Mouse (Mus musculus): ENCODE data around the gene Cnnm2. TPM values are rescaled to one million over a fixed set of nuclear protein-coding genes. Genes with fewer than 3 reads are reported as not detected.

Cnnm2 gene
- total RNA-seq, 2 experiments from 2014 or later = 2.4 to 6.9 TPM

DNA sequence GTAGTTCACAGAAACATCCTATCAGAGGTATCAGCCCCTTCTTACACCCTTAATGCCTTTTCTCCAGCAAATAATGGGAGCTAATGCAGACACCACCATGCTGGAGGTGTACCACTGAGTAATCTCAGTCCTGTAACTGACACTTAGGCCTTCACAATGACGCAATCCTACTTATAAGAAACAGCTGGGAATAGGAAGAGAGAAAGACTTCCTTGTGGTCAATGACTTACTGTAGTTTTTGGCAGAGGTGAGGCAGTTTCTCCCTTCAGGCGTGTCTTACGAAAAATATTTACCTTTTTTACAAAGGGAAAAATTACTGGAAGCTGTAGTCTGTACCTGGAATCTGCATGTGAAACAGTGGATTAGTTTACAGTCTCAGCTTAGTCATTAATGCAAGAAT, 31.1 kb downstream of the Cnnm2 start:
- ATAC-seq (ENCODE audit: poor library complexity, severe bottlenecking) = 0 out of 2 replicates have a peak, but pooled peaks have one; percentile 30

GRCm38 (mm10) chr19:46794181-46794580, 32.8 kb downstream of the Cnnm2 start:
- no peak for ATAC-seq (ENCODE audit: poor library complexity, severe bottlenecking)

- ATAC-seq (ENCODE audit: poor library complexity, severe bottlenecking) = no peak
Measured at GRCm38 (mm10) chr19:46799903-46800583, 38.6 kb downstream of the Cnnm2 start.

- ATAC-seq (ENCODE audit: poor library complexity, severe bottlenecking) = no peak
Measured at GRCm38 (mm10) chr19:46801492-46801891, 40.1 kb downstream of the Cnnm2 start.

GRCm38 (mm10) chr19:46802306-46802705, 40.9 kb downstream of the Cnnm2 start:
- no peak for ATAC-seq (ENCODE audit: poor library complexity, severe bottlenecking)

- no peak for ATAC-seq (ENCODE audit: poor library complexity, severe bottlenecking)
Measured at GRCm38 (mm10) chr19:46803732-46804131, 42.3 kb downstream of the Cnnm2 start.

DNA sequence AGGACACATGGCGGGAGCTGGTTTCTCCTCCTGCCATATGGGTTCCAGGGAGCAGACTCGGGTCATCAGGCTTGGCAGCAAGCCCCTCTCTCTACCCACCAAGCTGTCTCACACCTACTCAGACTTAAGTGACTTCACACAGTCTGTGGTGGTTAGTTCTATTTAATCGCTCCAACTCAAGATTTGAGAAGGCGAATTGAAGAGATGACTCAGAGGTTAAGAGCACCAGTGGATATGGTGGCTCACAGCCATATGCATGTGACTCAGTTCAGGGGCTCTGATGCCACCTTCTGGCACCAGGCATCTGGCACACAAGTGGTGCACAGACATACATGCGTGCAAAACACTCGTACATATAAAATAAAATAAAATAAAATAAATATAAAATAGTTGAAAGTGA, 43.4 kb downstream of the Cnnm2 start:
- ATAC-seq (ENCODE audit: poor library complexity, severe bottlenecking) = no peak

- ATAC-seq (ENCODE audit: poor library complexity, severe bottlenecking) = no peak
Measured at GRCm38 (mm10) chr19:46805933-46806688, 44.7 kb downstream of the Cnnm2 start.

GRCm38 (mm10) chr19:46808261-46808660, 46.9 kb downstream of the Cnnm2 start:
- ATAC-seq (ENCODE audit: poor library complexity, severe bottlenecking) = no peak

DNA sequence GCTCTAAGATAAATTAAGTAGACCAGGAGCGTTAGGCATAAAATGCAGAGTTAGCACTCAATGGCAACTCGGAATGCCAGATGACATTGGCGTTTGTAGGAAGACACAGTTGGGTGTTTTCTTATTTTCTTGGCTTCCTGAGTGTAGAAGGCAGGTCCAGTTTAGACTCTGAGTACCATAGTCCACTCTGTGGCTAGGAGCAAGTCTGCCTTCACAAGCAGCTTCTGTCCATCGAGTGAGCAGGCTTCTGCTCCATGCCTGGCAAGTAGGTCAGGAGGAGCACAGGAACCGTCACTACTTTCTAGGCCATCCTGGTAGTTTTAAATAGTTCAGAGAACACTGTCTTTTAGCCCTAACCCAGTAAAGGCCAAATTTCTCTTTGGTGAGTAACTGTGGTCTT, 47.6 kb downstream of the Cnnm2 start:
- ATAC-seq (ENCODE audit: poor library complexity, severe bottlenecking) = no peak

DNA sequence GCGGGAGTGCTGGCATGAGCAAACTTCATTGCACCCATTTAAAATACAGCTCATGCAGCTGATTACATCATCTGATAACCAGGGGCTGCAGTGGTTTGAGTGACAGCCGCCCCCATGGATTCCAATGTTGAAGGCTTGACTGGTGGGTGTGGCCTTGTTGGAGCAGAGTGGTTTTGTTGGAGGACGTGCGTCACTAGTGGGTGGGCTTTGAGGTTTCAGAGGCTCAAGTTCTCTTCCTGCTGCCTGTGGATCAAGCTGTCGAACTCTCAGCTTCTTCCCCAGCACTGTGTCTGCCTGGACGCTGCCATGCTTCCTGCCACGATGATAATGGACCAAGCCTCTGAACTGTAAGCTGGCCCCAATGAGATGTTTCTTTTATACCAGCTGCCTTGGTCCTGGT, 57.9 kb downstream of the Cnnm2 start:
- no peak for ATAC-seq (ENCODE audit: poor library complexity, severe bottlenecking)

DNA sequence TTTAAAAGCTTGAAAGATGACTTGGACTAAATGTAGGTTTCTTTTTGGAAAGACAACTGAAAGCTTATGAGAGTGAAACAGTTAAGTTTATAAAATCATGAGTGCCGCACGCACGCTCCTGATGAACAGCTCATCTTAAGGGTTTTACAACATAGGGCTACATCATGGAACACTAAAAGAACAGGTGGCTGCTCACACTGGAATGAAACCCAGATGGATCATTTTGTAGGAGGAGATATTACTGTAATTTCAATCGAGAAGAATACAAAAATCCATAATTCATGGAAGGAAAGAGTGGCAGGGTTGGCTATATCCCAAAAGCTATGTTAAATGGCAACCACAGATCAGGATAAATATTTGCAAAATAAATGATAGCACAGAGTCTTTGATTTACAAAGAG, 61.1 kb downstream of the Cnnm2 start:
- ATAC-seq (ENCODE audit: poor library complexity, severe bottlenecking) = no peak

DNA sequence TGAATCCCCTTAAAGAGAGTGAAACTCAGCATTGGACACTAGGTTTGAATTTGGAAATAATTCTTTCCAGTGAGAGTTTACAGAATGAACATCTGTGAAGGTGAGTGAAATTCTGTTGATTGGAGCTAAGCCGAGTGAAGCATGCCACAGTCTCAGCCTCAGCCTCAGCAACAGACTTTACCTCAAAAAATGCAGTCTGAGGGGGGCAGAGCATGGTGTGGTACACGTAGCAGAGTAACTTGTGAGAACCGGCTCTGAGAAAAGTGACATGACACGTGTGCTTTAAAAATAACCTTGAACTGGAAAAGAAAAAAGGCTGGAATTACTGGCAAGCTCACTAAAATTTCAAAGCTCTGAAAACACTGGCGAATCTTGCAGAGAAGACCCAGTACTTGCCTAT, 62.4 kb downstream of the Cnnm2 start:
- no peak for ATAC-seq (ENCODE audit: poor library complexity, severe bottlenecking)

DNA sequence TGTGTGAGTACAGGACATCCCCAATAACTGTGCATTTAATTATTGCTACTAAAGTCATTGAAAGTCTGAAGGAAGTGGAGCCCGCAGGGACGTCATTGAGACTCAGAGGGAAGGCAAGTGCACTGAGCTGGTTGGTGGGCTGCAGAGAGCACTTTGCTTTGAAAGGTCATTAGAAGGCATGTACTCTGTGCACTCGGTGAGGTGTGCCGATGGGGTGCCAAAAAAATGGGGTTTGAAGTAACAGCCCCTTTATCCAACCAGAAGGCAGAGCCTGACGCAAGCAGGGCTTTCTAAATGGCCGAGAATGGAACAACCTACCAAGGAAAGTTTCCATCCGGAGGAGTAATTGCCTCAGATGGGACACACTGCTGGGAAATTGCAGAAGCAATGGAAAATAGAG, 63.5 kb downstream of the Cnnm2 start:
- ATAC-seq (ENCODE audit: poor library complexity, severe bottlenecking) = no peak

GRCm38 (mm10) chr19:46827654-46828165, 66.3 kb downstream of the Cnnm2 start:
- ATAC-seq (ENCODE audit: poor library complexity, severe bottlenecking) = no peak

GRCm38 (mm10) chr19:46828961-46829360, 67.6 kb downstream of the Cnnm2 start:
- ATAC-seq (ENCODE audit: poor library complexity, severe bottlenecking) = no peak

DNA sequence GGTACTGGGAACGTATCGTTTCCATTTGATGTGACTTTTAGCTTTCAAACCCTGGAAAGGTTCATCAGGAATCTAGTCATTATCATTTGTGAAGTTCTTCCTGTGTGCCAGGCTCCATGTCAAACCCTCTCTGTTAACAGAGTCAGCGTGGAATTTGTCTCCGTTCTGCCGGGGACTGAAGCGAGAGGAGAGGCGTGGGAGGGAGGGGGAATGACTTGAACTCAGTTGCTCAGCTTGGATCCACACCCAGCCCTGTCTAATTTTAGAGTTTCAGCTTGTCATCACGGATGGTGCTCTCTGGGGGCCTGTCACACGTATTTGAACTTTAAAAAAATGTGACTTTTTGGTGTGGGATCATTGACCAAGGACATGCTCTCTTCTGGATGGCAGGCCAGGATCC, 70.0 kb downstream of the Cnnm2 start:
- ATAC-seq (ENCODE audit: poor library complexity, severe bottlenecking) = no peak

DNA sequence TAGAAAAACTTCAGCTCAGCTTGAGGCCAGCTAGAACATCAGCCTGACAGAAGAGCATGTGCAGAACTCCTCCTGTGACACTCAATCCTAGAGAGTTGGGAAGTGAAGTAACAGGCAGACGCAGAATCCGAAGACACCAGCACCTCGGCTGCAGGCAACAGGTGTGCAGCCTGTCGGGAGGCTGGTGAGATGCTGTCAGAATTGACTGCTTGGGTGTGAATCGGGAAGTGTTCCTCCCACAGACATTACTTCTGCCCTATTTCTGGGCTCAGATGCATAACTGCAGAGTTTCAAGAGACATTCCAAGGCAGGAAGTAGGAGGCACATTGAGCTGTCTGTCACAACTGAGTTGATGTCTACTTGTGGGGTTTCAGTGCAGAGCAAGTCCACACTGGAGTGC, 72.9 kb downstream of the Cnnm2 start:
- no peak for ATAC-seq (ENCODE audit: poor library complexity, severe bottlenecking)

DNA sequence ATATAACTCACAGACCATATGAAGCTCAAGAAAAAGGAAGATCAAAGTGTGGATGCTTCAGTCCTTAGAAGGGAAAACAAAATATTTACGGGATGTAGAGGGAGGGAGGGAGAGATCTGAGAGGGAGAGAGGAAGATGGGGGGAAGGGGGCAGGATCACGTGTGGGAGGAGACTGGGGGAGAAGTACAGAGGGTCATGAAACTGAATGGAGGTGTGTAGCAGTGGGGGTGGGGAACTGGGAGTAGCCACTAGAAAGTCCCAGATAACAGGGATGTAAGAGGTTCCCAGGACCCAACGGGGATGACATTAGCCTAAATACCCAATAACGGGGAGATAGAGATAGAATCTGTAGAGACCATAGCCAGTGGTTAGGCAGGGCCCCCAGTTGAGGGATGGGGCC, 73.9 kb downstream of the Cnnm2 start:
- ATAC-seq (ENCODE audit: poor library complexity, severe bottlenecking) = no peak

GRCm38 (mm10) chr19:46836085-46836484, 74.7 kb downstream of the Cnnm2 start:
- ATAC-seq (ENCODE audit: poor library complexity, severe bottlenecking) = no peak

GRCm38 (mm10) chr19:46837290-46838079, 76.1 kb downstream of the Cnnm2 start:
- peak; percentile 68 for ATAC-seq (ENCODE audit: poor library complexity, severe bottlenecking)
